ENCODE assay signal across 13 mouse cellular contexts in the genomic region with DNA sequence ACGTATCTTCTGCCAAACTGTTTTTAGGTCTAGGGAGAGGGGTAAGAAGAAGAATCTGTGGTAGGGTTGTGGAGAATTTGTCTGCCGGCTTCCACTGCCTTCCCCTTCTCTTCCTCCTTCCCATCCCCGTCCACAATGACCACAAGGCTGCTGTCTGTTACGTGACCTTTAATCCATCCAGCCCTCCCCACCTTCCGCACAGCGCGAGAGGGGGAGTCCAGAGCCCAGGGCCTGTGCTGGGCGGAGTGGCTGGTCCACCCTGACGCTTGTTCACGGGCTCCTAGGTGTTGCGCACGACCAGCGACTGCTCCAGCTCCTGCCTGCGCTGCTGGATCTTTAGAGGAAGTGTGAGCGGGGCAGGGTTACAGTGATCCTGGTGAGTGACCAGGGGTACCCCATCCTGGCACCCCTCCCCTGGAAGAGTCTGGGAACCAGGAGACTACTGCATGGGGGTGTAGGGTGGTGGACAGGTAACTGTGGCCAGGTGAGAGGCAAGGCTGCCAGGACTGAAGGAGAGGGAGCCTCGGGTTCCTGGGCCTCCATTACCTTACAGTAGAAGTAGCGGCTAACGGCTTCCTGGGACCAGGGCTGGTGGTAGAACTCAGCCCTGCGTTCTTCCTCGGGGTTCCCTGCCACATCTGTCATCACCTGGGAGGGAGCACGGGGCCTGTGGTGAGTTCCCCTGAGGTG. TPM values are rescaled to one million over a fixed set of nuclear protein-coding genes. Genes with fewer than 3 reads are reported as not detected.
DNase-seq lines count a peak whose midpoint lies in the region; ATAC-seq and TF ChIP-seq lines count a peak whose summit lies in the region.
"Had no signal": no experiment of that assay in that cellular context is flagged by ENCODE, and none has a peak within 500 bp of the region (broad histone marks: within the 10 kb centered on the region; RNA-seq: fewer than 3 reads in every experiment).

No protein-coding gene starts in this region.

- peak overlapping the region; percentile 83 for H3K27ac ChIP-seq in gastrocnemius, adult 2 months
- no peak overlapping the region for H3K27ac ChIP-seq in lung, embryonic 15.5 days
- H3K27ac ChIP-seq in brown adipose tissue, adult 24 weeks (replicated peaks; ENCODE audit: low read depth, low read length), result no peak overlapping the region
- H3K27ac ChIP-seq in liver, embryonic 12.5 days, result no peak overlapping the region

- no peaks in the 10 kb centered on the region for H3K9me3 ChIP-seq in lung, embryonic 15.5 days
- no peaks in the 10 kb centered on the region for H3K9me3 ChIP-seq in liver, embryonic 12.5 days (replicated peaks)
- H3K9me3 ChIP-seq: heart, embryonic 10.5 days; megakaryocyte, embryonic 14.5 days had no signal

- DNase-seq in gastrocnemius, adult 2 months, result no peak
- DNase-seq in gastrocnemius, postnatal 36 days, result no peak
- no peak for DNase-seq in lung, postnatal 14 days
- DNase-seq in T-cell, adult 2 months (ENCODE audit: low spot score), result no peak
- DNase-seq in ovary, postnatal 36 days (ENCODE audit: low spot score), result no peak
- DNase-seq: right cerebral cortex, postnatal 4 days had no signal

- peak overlapping the region; percentile 59 for H3K4me3 ChIP-seq in gastrocnemius, adult 2 months
- H3K4me3 ChIP-seq in lung, embryonic 15.5 days, result no peak overlapping the region
- peak overlapping the region; percentile 46 for H3K4me3 ChIP-seq in brown adipose tissue, adult 24 weeks (ENCODE audit: insufficient read depth, low read depth, low read length)
- H3K4me3 ChIP-seq in liver, embryonic 12.5 days, result no peak overlapping the region
- H3K4me3 ChIP-seq: heart, embryonic 10.5 days had no signal

- no peaks in the 10 kb centered on the region for H3K27me3 ChIP-seq in lung, embryonic 15.5 days
- H3K27me3 ChIP-seq in liver, embryonic 12.5 days (replicated peaks), result peaks cover 57% of the 10 kb centered on the region
- H3K27me3 ChIP-seq: megakaryocyte, embryonic 14.5 days had no signal

- 68% methylated on average over 21 of the region's 21 CpGs for WGBS in lung, embryonic 15.5 days
- WGBS in liver, embryonic 12.5 days (ENCODE audit: insufficient replicate concordance), result 34% methylated on average over 21 of the region's 21 CpGs

- no peak for TF ChIP-seq CTCF in gastrocnemius, adult 2 months (IDR thresholded peaks at IDR 0.05)

- ATAC-seq in lung, embryonic 15.5 days (ENCODE audit: borderline replicate concordance, extremely low read depth, low FRiP score, low TSS enrichment), result no peak
- ATAC-seq in liver, embryonic 12.5 days, result 0 out of 2 replicates have a peak, but pooled peaks have one; percentile 27
- ATAC-seq: forebrain, embryonic 14.5 days had no signal

- H3K36me3 ChIP-seq in lung, embryonic 15.5 days, result peaks cover 69% of the 10 kb centered on the region
- peaks cover 36% of the 10 kb centered on the region for H3K36me3 ChIP-seq in liver, embryonic 12.5 days

- H3K4me2 ChIP-seq in lung, embryonic 15.5 days, result peak overlapping the region; percentile 42
- peak overlapping the region; percentile 53; the same call in 1 of the 2 replicates for H3K4me2 ChIP-seq in liver, embryonic 12.5 days

- H3K4me1 ChIP-seq in lung, embryonic 15.5 days, result peaks cover 33% of the 10 kb centered on the region
- peaks cover 5% of the 10 kb centered on the region for H3K4me1 ChIP-seq in brown adipose tissue, adult 24 weeks (ENCODE audit: control insufficient read depth, insufficient read depth, insufficient read length, low read length)
- H3K4me1 ChIP-seq in liver, embryonic 12.5 days, result peaks cover 43% of the 10 kb centered on the region

- intact Hi-C loops in gastrocnemius, adult 2 months (cut with DNase I), result no loop called here
- intact Hi-C loops in gastrocnemius, postnatal 36 days (cut with DNase I), result loop anchor here (5.0 kb wide), 1 partner anchor 60 kb away; no protein-coding TSS in a partner anchor

- H3K9ac ChIP-seq in lung, embryonic 15.5 days, result no peak overlapping the region
- H3K9ac ChIP-seq in liver, embryonic 12.5 days, result no peak overlapping the region

RNA-seq across cellular contexts. Expression of a gene that starts 6.1 kb away (rescaled TPM):
- 10 to 100 TPM in 1 of 2 experiments, 1 to 10 TPM in 1; 6.4 to 10.1 TPM for total RNA-seq in gastrocnemius, adult 2 months (2021)
- 10 to 100 TPM in 1 of 2 experiments, 1 to 10 TPM in 1; 7.2 to 10.8 TPM for total RNA-seq in gastrocnemius, postnatal 36 days (2021)
- polyA plus RNA-seq in lung, embryonic 15.5 days (2015; fragmentation: Nextera tagmentation; extraction: Ambion mirVana), result 21.7 and 21.8 TPM in 2 replicates
- polyA plus RNA-seq in brown adipose tissue, adult 24 weeks (2012; ENCODE audit: insufficient read depth, insufficient read length, missing spikeins), result 5.8 and 10.2 TPM in 2 replicates
- polyA plus RNA-seq in liver, embryonic 12.5 days (2016; fragmentation: Nextera tagmentation; extraction: Ambion mirVana), result 16.6 and 17.6 TPM in 2 replicates

RNA-seq across cellular contexts. Expression of a gene that starts 15.3 kb away (rescaled TPM):
- total RNA-seq in gastrocnemius, adult 2 months (2021), result 100 to 1,000 TPM; 105 to 117 TPM
- total RNA-seq in gastrocnemius, postnatal 36 days (2021), result 100 to 1,000 TPM in 1 of 2 experiments, 10 to 100 TPM in 1; 94.7 to 104 TPM
- polyA plus RNA-seq in lung, embryonic 15.5 days (2015; fragmentation: Nextera tagmentation; extraction: Ambion mirVana), result 108 and 110 TPM in 2 replicates
- polyA plus RNA-seq in brown adipose tissue, adult 24 weeks (2012; ENCODE audit: insufficient read depth, insufficient read length, missing spikeins), result 27.8 and 32.1 TPM in 2 replicates
- 93.7 and 95.9 TPM in 2 replicates for polyA plus RNA-seq in liver, embryonic 12.5 days (2016; fragmentation: Nextera tagmentation; extraction: Ambion mirVana)

RNA-seq across cellular contexts. Expression of a gene that starts 31.6 kb away (rescaled TPM):
- total RNA-seq in gastrocnemius, adult 2 months (2021), result 100 to 1,000 TPM; 172 to 203 TPM
- 100 to 1,000 TPM; 167 to 178 TPM for total RNA-seq in gastrocnemius, postnatal 36 days (2021)
- polyA plus RNA-seq in lung, embryonic 15.5 days (2015; fragmentation: Nextera tagmentation; extraction: Ambion mirVana), result 28.5 and 29.7 TPM in 2 replicates
- polyA plus RNA-seq in brown adipose tissue, adult 24 weeks (2012; ENCODE audit: insufficient read depth, insufficient read length, missing spikeins), result 15.3 and 16.7 TPM in 2 replicates
- polyA plus RNA-seq in liver, embryonic 12.5 days (2016; fragmentation: Nextera tagmentation; extraction: Ambion mirVana), result 5.8 and 8.3 TPM in 2 replicates

RNA-seq across cellular contexts. Expression of a gene that starts 36.0 kb away (rescaled TPM):
- total RNA-seq in gastrocnemius, adult 2 months (2021), result not detected
- total RNA-seq in gastrocnemius, postnatal 36 days (2021), result not detected
- not detected in 2 replicates for polyA plus RNA-seq in lung, embryonic 15.5 days (2015; fragmentation: Nextera tagmentation; extraction: Ambion mirVana)
- polyA plus RNA-seq in brown adipose tissue, adult 24 weeks (2012; ENCODE audit: insufficient read depth, insufficient read length, missing spikeins), result not detected in 2 replicates
- 0.05 TPM in 1 of 2 replicates, not detected in the other for polyA plus RNA-seq in liver, embryonic 12.5 days (2016; fragmentation: Nextera tagmentation; extraction: Ambion mirVana)
- total RNA-seq: left cerebral cortex, postnatal 25 days had no signal

RNA-seq across cellular contexts. Expression of a gene that starts 51.8 kb away (rescaled TPM):
- 100 to 1,000 TPM; 101 to 107 TPM for total RNA-seq in gastrocnemius, adult 2 months (2021)
- total RNA-seq in gastrocnemius, postnatal 36 days (2021), result 10 to 100 TPM; 72.9 to 76.9 TPM
- polyA plus RNA-seq in lung, embryonic 15.5 days (2015; fragmentation: Nextera tagmentation; extraction: Ambion mirVana), result 0.36 and 0.59 TPM in 2 replicates
- 0.59 and 0.67 TPM in 2 replicates for polyA plus RNA-seq in brown adipose tissue, adult 24 weeks (2012; ENCODE audit: insufficient read depth, insufficient read length, missing spikeins)
- polyA plus RNA-seq in liver, embryonic 12.5 days (2016; fragmentation: Nextera tagmentation; extraction: Ambion mirVana), result 0.11 TPM in 1 of 2 replicates, not detected in the other
- total RNA-seq: left cerebral cortex, postnatal 25 days had no signal

Comparison
In these comparisons a context has a peak if more than half of its experiments do, and no peak if none do; other contexts are left out.
1. H3K4me3 ChIP-seq: peak in gastrocnemius, adult 2 months (single experiment) and brown adipose tissue, adult 24 weeks (single experiment); none in lung, embryonic 15.5 days (single experiment) and liver, embryonic 12.5 days (single experiment).